ENCODE assay signal across 8 mouse cellular contexts in genomic region chr13:35968131-35968718, GRCm38 (mm10). TPM values are rescaled to one million over a fixed set of nuclear protein-coding genes. Genes with fewer than 3 reads are reported as not detected.
DNase-seq lines count a peak whose midpoint lies in the region; ATAC-seq and TF ChIP-seq lines count a peak whose summit lies in the region.

No protein-coding gene starts in this region.

- no peaks in the 10 kb centered on the region for H3K79me2 ChIP-seq in macrophage (ENCODE audit: inconsistent target)

- peak overlapping the region; percentile 44 for H3K4me3 ChIP-seq in lung, adult 2 months (replicated peaks; ENCODE audit: extremely low read depth, low read depth, low read length)
- peak overlapping the region; percentile 71 for H3K4me3 ChIP-seq in forebrain, embryonic 10.5 days
- peak overlapping the region; percentile 72 for H3K4me3 ChIP-seq in hindbrain, embryonic 16.5 days (ENCODE audit: low read length)
- peak overlapping the region; percentile 8; the same call in 1 of the 2 replicates for H3K4me3 ChIP-seq in macrophage (ENCODE audit: inconsistent target)

- ATAC-seq in hindbrain, embryonic 16.5 days: peak; percentile 57
- ATAC-seq in CD4-positive, CD25-positive, alpha-beta regulatory T cell, adult 4 months: no peak

- TF ChIP-seq POLR2A in lung, adult 2 months (IDR thresholded peaks at IDR 0.05; ENCODE audit: borderline replicate concordance, extremely low read depth, low read depth, low read length): no peak

- H3K9me3 ChIP-seq in forebrain, embryonic 10.5 days: no peaks in the 10 kb centered on the region
- no peaks in the 10 kb centered on the region for H3K9me3 ChIP-seq in hindbrain, embryonic 16.5 days (ENCODE audit: control insufficient read depth, low read length)

- no peak for TF ChIP-seq CTCF in lung, adult 2 months (IDR thresholded peaks at IDR 0.05; ENCODE audit: insufficient read depth, low read length)

- H3K4me1 ChIP-seq in lung, adult 2 months (ENCODE audit: control insufficient read depth, insufficient read depth, low read length): peaks cover 13% of the 10 kb centered on the region
- peaks cover 27% of the 10 kb centered on the region for H3K4me1 ChIP-seq in forebrain, embryonic 10.5 days
- peaks cover 6% of the 10 kb centered on the region for H3K4me1 ChIP-seq in hindbrain, embryonic 16.5 days (ENCODE audit: control insufficient read depth, insufficient read depth, low read depth, low read length)

- H3K27ac ChIP-seq in forebrain, embryonic 10.5 days: peak overlapping the region; percentile 81
- H3K27ac ChIP-seq in hindbrain, embryonic 16.5 days (ENCODE audit: low read depth, low read length): no peak overlapping the region
- no peak overlapping the region for H3K27ac ChIP-seq in macrophage

- H3K4me2 ChIP-seq in hindbrain, embryonic 16.5 days (ENCODE audit: low read length): peak overlapping the region; percentile 100

- peak; percentile 17 for DNase-seq in lung, adult 2 months
- DNase-seq in lung, adult 18-20 months: no peak
- DNase-seq in adrenal gland, postnatal 10 days: peak; percentile 62
- peak; percentile 61 for DNase-seq in forebrain, embryonic 10.5 days (ENCODE audit: extremely low spot score, low spot score)
- peak; percentile 25 for DNase-seq in yolk sac, embryonic 10.5 days (ENCODE audit: low spot score)

- under 1% methylated on average over 38 of the region's 38 CpGs for WGBS in lung, adult 2 months
- WGBS in forebrain, embryonic 10.5 days: under 1% methylated on average over 38 of the region's 38 CpGs
- under 1% methylated on average over 38 of the region's 38 CpGs for WGBS in hindbrain, embryonic 16.5 days
- WGBS in macrophage (ENCODE audit: missing documents): 2% methylated on average over 38 of the region's 38 CpGs

- no peaks in the 10 kb centered on the region for H3K36me3 ChIP-seq in forebrain, embryonic 10.5 days (replicated peaks)
- H3K36me3 ChIP-seq in hindbrain, embryonic 16.5 days (ENCODE audit: control insufficient read depth, insufficient read depth, low read length): no peaks in the 10 kb centered on the region
- no peaks in the 10 kb centered on the region for H3K36me3 ChIP-seq in macrophage (ENCODE audit: inconsistent target)

- H3K27me3 ChIP-seq in forebrain, embryonic 10.5 days (ENCODE audit: poor library complexity, severe bottlenecking): peaks cover 36% of the 10 kb centered on the region
- peaks cover 12% of the 10 kb centered on the region for H3K27me3 ChIP-seq in hindbrain, embryonic 16.5 days (replicated peaks; ENCODE audit: control insufficient read depth, insufficient read depth, low read length)

- H3K9ac ChIP-seq in hindbrain, embryonic 16.5 days (ENCODE audit: low read depth, low read length): peak overlapping the region; percentile 68

RNA-seq across cellular contexts. Expression of gene Ppp1r3g, which starts 9.6 kb away (rescaled TPM):
- 0.10 TPM in 1 of 2 replicates, not detected in the other for polyA plus RNA-seq in lung, adult 2 months (2012; rRNA removed)
- total RNA-seq in adrenal gland, postnatal 10 days (2021): 1 to 10 TPM in 1 of 2 experiments, under 1 TPM in 1; 1.00 to 5.0 TPM
- 3.6 and 4.7 TPM in 2 replicates for polyA plus RNA-seq in forebrain, embryonic 10.5 days (2016; fragmentation: Nextera tagmentation; extraction: Ambion mirVana)
- 0.56 and 1.2 TPM in 2 replicates for polyA plus RNA-seq in hindbrain, embryonic 16.5 days (2015; fragmentation: Nextera tagmentation; extraction: Ambion mirVana)
- not detected for total RNA-seq in macrophage (2018; cell fraction: chromatin; rRNA removed)
- total RNA-seq in macrophage (2018; cell fraction: cytosol; rRNA removed): not detected
- not detected for total RNA-seq in macrophage (2018; cell fraction: nucleus; rRNA removed)
- polyA plus RNA-seq in macrophage (2018): not detected in 3 replicates
- polyA plus RNA-seq in CD4-positive, CD25-positive, alpha-beta regulatory T cell, adult 4 months (2017; shearing (Covaris generic)): not detected

Comparison
In these comparisons a context has a peak if more than half of its experiments do, and no peak if none do; other contexts are left out.
1. DNase-seq: peak in lung, adult 2 months (single experiment), adrenal gland, postnatal 10 days (single experiment), forebrain, embryonic 10.5 days (single experiment) and yolk sac, embryonic 10.5 days (single experiment); none in lung, adult 18-20 months (0 of 2).
2. H3K4me3 ChIP-seq: peak in every context shown above with its lines; median percentile 72 in hindbrain, embryonic 16.5 days; 71 in forebrain, embryonic 10.5 days; 44 in lung, adult 2 months; 8 in macrophage.